Mouse (Mus musculus): Measurements from ENCODE around the gene Pld3. TPM values are rescaled to one million over a fixed set of nuclear protein-coding genes. Genes with fewer than 3 reads are reported as not detected.
A peak's percentile ranks its signal among the peaks of the same experiment; 100 is the strongest.

Pld3 gene
- polyA plus RNA-seq, 1 experiment from 2014 or later, result 109 TPM

DNA sequence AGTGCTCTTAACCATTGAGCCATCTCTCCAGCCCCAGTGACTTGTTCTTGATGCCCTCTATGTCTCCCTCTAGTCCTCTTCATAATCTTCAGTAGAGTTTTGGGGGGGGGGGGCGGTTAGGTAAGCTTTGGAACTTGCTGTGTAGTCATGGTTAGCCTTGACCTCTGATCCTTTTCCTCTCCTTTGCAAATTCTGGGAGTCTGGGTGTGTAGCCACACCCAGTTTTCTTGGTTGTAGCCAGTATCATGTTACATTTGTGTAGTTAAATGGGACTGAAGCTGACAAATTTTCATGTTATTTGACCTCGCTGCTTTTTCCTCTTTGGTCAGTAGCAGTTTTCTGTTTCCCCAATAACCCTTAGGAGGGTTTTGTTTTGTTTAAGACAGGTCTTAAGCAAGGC, 33.8 kb upstream of the Pld3 start:
- H3K36me3 ChIP-seq (ENCODE audit: insufficient read depth, low read length), result peaks cover 15% of the 10 kb centered on the region

DNA sequence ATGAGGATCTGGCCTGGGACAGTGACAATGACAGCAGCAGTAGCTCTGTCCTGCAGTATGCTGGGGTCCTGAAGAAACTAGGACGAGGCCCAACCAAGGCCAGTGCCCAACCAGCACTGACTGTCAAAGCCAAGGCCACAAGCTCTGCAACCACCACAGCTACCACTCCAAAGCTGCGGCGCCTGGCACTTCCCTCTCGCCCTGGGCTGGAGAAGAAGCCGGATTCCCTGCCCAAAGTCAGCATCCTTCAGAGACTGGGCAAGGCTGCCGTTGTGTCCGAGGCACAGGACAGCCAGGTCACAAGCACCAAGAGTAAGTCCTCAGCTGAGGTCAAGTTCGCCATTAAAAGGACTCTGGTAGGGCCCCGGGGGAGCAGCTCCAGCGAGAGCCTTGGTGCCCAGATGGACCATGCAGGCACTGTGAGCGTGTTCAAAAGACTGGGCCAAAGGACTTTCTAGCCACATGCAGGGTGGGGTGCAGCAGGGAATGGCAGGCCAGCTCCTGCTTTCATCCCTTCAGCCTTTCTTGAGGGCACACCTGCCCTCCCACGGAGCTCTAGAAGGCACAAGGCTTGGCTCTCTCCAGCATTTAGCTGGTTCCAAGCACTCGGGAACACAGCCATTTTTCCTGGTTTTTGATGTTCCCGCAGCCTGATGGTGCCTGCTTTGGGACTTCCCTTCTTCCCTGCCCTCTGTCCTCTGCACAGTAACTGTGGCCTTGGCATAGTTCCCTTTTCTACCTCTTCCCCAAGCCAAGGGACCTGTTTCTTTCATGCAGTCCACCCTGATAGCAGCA, 27.6 kb upstream of the Pld3 start:
- no peak for DNase-seq (ENCODE audit: low spot score)
- Histone ChIP-seq H3K4me2 (ENCODE audit: low read length) (no peak overlapping the region), H3K36me3 (ENCODE audit: insufficient read depth, low read length) (peaks cover 63% of the 10 kb centered on the region), H3K4me3 (replicated peaks; ENCODE audit: low read depth, low read length) (no peak overlapping the region), H3K9me3 (replicated peaks; ENCODE audit: low read length) (no peaks in the 10 kb centered on the region), H3K27ac (no peak overlapping the region), H3K9ac (ENCODE audit: low read depth, low read length) (no peak overlapping the region), H3K4me1 (replicated peaks; ENCODE audit: insufficient read depth, low read length) (no peaks in the 10 kb centered on the region), H3K27me3 (ENCODE audit: insufficient read depth, low read length) (no peaks in the 10 kb centered on the region)
- 92% methylated on average over 14 of the region's 14 CpGs for WGBS
- ATAC-seq (replicated peaks; ENCODE audit: low FRiP score, low read depth), result no peak
- TF ChIP-seq CTCF (IDR thresholded peaks at IDR 0.05; ENCODE audit: low read depth), result no peak

More for the DNA sequence above, 33.8 kb upstream of the Pld3 start:
- WGBS, result 38% methylated on average over 2 of the region's 2 CpGs
- ATAC-seq (replicated peaks; ENCODE audit: low FRiP score, low read depth), result no peak
- H3K9me3 ChIP-seq (replicated peaks; ENCODE audit: low read length), result no peaks in the 10 kb centered on the region
- no peak for DNase-seq (ENCODE audit: low spot score)
- no peaks in the 10 kb centered on the region for H3K27me3 ChIP-seq (ENCODE audit: insufficient read depth, low read length)
- H3K4me2 ChIP-seq (ENCODE audit: low read length), result no peak overlapping the region
- H3K27ac ChIP-seq, result no peak overlapping the region
- no peak for TF ChIP-seq CTCF (IDR thresholded peaks at IDR 0.05; ENCODE audit: low read depth)
- no peaks in the 10 kb centered on the region for H3K4me1 ChIP-seq (replicated peaks; ENCODE audit: insufficient read depth, low read length)
- no peak overlapping the region for H3K4me3 ChIP-seq (replicated peaks; ENCODE audit: low read depth, low read length)
- H3K9ac ChIP-seq (ENCODE audit: low read depth, low read length), result no peak overlapping the region

DNA sequence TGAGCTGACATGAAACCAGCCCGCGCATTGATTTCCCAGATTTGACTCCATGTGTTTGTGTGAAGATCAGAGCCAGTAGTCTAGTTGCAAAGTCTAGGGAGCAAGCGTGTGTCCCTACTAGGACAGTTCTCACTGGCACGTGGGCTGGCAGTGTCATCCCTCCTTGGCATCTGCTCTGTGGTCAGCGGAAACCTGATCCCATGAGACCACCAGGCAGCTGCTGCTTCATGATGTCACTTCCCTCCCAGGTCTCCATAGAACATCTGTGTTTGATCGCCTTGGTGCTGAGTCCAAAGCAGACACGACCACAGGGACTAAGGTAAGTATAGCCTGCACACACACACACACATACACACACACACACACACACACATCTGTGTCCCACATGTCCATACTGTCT, 25.4 kb upstream of the Pld3 start:
- 78% methylated on average over 7 of the region's 7 CpGs for WGBS
- DNase-seq (ENCODE audit: low spot score), result no peak

DNA sequence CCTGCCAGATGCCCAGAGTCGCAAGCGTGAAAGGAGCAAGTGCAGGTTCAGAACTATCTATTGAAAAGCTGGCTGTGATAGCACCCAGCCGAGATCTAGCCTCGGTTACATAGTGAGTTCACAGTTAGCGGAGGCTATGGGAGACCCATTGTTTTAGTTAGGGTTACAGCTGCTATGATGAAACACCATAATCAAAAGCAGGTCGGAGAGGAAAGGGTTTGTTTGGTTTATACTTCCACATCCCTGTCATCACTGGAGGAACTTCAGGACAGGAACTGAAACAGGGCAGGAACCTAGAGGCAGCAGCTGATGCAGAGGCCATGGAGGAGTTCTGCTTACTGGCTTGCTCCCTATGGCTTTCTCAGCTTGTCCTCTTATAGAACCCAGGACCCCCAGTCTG, 24.6 kb upstream of the Pld3 start:
- DNase-seq (ENCODE audit: low spot score) (no peak), ATAC-seq (replicated peaks; ENCODE audit: low FRiP score, low read depth) (no peak)
- Histone ChIP-seq H3K36me3 (ENCODE audit: insufficient read depth, low read length) (peaks cover 65% of the 10 kb centered on the region), H3K4me1 (replicated peaks; ENCODE audit: insufficient read depth, low read length) (no peaks in the 10 kb centered on the region), H3K9me3 (replicated peaks; ENCODE audit: low read length) (no peaks in the 10 kb centered on the region), H3K9ac (ENCODE audit: low read depth, low read length) (no peak overlapping the region), H3K27ac (no peak overlapping the region), H3K4me3 (replicated peaks; ENCODE audit: low read depth, low read length) (no peak overlapping the region), H3K27me3 (ENCODE audit: insufficient read depth, low read length) (no peaks in the 10 kb centered on the region), H3K4me2 (ENCODE audit: low read length) (no peak overlapping the region)
- 96% methylated on average over 6 of the region's 6 CpGs for whole genome bisulfite sequencing
- no peak for TF ChIP-seq CTCF (IDR thresholded peaks at IDR 0.05; ENCODE audit: low read depth)

More for the DNA sequence above, 25.4 kb upstream of the Pld3 start:
- no peak for TF ChIP-seq CTCF (IDR thresholded peaks at IDR 0.05; ENCODE audit: low read depth)
- Histone ChIP-seq H3K4me1 (replicated peaks; ENCODE audit: insufficient read depth, low read length) (no peaks in the 10 kb centered on the region), H3K27ac (no peak overlapping the region), H3K4me2 (ENCODE audit: low read length) (no peak overlapping the region), H3K27me3 (ENCODE audit: insufficient read depth, low read length) (no peaks in the 10 kb centered on the region), H3K4me3 (replicated peaks; ENCODE audit: low read depth, low read length) (no peak overlapping the region), H3K9ac (ENCODE audit: low read depth, low read length) (no peak overlapping the region), H3K9me3 (replicated peaks; ENCODE audit: low read length) (no peaks in the 10 kb centered on the region), H3K36me3 (ENCODE audit: insufficient read depth, low read length) (peaks cover 70% of the 10 kb centered on the region)
- ATAC-seq (replicated peaks; ENCODE audit: low FRiP score, low read depth), result no peak

DNA sequence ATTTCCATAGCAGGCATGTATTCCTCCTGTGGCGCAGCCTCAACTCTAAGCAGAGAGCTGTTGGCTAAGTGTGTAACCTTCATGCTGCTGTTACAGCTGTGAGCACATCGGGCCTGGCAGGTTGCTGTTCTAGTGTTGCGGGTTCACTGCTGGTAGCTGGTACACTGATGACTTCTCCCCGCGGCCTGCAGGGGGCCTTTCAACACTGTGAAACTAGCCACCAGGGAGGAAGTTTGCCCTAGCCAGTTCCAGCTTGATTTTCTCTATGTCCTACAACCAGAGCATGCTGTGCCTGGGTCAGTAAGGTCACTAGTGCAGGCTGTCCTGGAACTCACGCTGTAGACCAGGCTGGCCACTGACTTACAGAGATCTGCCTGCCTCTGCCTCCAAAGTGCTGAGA, 23.9 kb upstream of the Pld3 start:
- no peak overlapping the region for H3K9ac ChIP-seq (ENCODE audit: low read depth, low read length)
- WGBS, result 67% methylated on average over 6 of the region's 6 CpGs

DNA sequence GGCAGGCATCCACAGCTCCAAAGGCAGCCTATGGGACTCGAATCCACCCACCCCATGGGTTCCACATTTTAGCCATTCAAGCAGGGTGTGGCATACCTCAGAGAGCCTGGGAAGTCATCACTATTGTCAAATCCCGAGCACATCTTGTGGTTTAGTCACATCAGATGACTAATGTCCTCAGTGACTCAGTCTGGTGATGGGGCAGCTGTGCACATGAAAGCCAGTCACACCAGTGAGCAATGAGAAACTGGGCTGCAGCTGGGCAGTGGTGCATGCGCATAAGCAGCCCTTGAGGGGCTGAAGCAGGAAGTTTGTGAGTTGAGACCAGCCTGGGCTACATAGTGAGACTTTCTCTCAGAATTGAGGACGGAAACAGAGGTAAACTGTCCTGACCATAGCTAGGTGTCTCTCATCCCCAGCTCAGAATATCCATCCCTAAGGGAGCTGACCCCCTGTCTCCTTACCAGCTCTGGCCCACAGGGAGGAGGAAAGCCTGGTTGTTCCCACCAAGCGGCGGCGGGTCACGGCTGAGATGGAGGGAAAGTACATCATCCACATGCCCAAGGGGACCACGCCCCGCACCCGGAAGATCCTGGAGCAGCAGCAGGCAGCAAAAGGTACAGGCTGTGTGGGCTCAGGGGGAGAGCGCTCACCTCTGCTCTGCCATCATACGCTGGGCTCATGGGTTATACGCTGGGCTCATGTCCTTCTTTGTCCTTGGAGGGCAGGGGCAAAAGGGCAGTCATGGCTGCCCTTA, 21.3 kb upstream of the Pld3 start:
- Histone ChIP-seq H3K27ac (no peak overlapping the region), H3K36me3 (ENCODE audit: insufficient read depth, low read length) (peaks cover 57% of the 10 kb centered on the region), H3K9ac (ENCODE audit: low read depth, low read length) (no peak overlapping the region), H3K9me3 (replicated peaks; ENCODE audit: low read length) (no peaks in the 10 kb centered on the region), H3K4me1 (replicated peaks; ENCODE audit: insufficient read depth, low read length) (no peaks in the 10 kb centered on the region), H3K27me3 (ENCODE audit: insufficient read depth, low read length) (no peaks in the 10 kb centered on the region), H3K4me2 (ENCODE audit: low read length) (no peak overlapping the region), H3K4me3 (replicated peaks; ENCODE audit: low read depth, low read length) (no peak overlapping the region)
- ATAC-seq (replicated peaks; ENCODE audit: low FRiP score, low read depth) (no peak), DNase-seq (ENCODE audit: low spot score) (no peak)
- no peak for TF ChIP-seq CTCF (IDR thresholded peaks at IDR 0.05; ENCODE audit: low read depth)
- WGBS, result 91% methylated on average over 14 of the region's 14 CpGs

More for the DNA sequence above, 23.9 kb upstream of the Pld3 start:
- Histone ChIP-seq H3K27me3 (ENCODE audit: insufficient read depth, low read length) (no peaks in the 10 kb centered on the region), H3K27ac (no peak overlapping the region), H3K4me3 (replicated peaks; ENCODE audit: low read depth, low read length) (no peak overlapping the region), H3K36me3 (ENCODE audit: insufficient read depth, low read length) (peaks cover 66% of the 10 kb centered on the region), H3K9me3 (replicated peaks; ENCODE audit: low read length) (no peaks in the 10 kb centered on the region), H3K4me2 (ENCODE audit: low read length) (no peak overlapping the region), H3K4me1 (replicated peaks; ENCODE audit: insufficient read depth, low read length) (no peaks in the 10 kb centered on the region)
- TF ChIP-seq CTCF (IDR thresholded peaks at IDR 0.05; ENCODE audit: low read depth), result peak; percentile 65
- ATAC-seq (replicated peaks; ENCODE audit: low FRiP score, low read depth) (no peak), DNase-seq (ENCODE audit: low spot score) (peak; percentile 35)
